Mouse (Mus musculus): ENCODE measurements around the gene Abcb7.
"Not testable (repeated sequence)": the region's sequence is repeated elsewhere in the genome, so short reads cannot be mapped to it uniquely, and the experiment has no call there.

Gene Abcb7

DNA sequence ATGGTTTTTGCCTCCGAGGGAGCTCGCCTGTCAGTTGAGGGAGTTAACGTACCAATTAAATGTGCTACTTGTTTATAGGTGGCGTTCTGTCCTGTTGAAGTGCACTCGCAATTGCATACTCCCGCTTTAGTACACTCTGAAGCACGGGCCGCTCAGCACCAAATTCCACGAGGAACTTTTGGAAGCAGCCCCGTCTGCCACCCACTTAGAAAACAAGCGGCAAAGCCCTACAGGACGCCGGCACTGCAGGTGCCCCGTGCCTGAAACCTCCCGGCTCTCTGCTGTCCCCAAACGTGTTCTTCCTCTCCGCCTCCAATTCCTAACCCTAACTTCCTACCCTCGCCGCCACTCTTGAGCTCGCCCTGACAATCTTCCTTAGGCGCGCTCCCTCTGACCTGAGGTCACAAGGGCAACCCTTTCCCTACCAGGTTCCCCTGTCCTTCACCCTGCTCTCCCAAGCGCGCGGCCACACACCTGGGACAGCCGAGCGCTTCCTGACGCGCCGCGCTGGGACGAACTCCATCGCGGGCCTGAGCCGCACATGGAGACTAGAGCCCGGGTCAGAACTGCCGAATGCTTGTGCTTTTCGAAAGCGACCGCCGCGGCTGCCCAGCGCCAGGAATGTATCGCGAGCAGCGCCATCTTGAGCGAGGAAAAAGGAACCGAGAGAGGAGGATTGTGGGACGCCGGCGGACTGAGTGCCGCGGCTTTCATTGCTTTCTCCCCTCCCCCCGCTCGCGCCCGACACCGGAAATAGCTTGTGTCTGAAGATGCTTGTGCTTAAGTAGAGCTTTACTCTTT lies at the start of gene Abcb7:
Abcb7 (minus strand) TSS at position 674 of the 801 bp plus-strand sequence.
- DNase-seq (ENCODE audit: low spot score) = peak; percentile 62

DNA sequence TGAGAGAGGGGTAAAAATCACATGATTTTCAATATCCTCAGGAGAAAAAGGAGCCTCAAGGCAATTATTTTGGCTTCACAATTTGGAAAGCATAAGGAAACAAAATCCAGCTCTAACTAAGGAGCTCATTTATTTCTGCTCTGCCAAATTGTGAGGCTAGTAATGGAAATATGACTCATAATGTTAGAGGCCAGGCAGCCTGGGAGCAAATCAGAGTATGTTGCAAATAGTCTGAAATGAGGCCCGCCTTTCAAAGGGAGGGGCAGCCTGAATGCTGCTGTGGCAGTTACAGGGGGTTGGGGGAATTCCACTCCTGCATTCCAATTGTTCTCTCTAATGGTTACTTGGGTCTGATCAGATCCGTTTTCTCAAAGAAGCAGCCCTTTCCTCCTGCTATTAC lies 48.1 kb upstream of the Abcb7 start:
- DNase-seq (ENCODE audit: low spot score) = no peak

DNA sequence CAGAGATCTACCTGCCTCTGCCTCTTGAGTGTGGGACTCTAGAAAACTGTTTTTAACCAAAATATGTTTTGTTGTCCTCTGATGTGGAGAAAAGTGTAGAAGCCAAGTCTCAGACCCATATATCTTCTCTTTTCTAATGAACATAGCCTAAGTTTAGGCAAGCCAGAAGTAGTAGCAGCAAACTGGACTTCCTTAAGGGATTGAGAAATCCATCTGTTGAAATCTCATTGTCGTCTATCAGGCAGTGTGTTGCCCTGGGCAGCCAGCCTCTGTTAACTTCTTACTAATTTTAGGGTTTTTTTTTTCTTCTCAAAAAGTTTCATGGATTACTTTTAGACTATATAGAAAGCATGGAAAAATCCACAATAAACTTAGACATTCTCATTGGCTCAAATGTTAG lies 38.8 kb upstream of the Abcb7 start:
- no peak for DNase-seq (ENCODE audit: low spot score)

DNA sequence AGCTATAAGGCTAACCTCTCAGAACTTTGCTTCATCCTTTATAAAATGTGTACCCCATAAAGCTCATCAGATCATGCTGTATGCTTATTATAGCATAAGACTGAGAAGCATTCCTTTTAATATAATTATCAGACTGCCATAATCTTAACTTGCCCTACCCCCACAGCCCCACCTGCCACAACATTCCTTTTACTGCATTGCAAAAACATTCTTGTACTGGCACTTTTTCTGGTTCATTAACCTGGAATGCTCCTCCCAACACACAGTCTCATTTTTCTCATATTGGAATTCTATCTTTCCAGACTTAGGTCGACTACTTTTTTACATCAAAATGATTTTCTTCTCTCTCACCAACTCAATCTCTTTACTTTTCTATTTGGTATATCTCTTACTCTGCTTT lies 19.8 kb upstream of the Abcb7 start:
- DNase-seq (ENCODE audit: low spot score) = no peak

DNA sequence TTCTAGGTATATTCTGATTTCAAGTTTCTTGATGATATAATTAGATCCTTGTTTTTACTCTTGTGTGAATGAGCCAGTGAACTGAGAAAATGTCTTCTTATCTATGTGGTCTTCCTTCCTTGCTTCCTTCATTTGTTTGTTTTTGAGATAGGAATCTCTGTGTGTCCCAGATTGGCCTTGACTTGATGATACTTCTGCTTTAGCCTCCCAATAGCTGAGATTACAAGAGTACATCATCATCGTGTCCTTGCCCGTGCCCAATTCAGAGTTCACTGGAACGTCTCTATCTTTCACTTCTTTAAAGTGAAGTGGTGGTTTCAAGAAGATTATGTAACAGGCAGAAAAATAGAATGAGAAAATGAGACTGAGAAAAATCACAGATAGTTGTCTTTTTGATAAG lies 14.5 kb upstream of the Abcb7 start:
- no peak for DNase-seq (ENCODE audit: low spot score)

DNA sequence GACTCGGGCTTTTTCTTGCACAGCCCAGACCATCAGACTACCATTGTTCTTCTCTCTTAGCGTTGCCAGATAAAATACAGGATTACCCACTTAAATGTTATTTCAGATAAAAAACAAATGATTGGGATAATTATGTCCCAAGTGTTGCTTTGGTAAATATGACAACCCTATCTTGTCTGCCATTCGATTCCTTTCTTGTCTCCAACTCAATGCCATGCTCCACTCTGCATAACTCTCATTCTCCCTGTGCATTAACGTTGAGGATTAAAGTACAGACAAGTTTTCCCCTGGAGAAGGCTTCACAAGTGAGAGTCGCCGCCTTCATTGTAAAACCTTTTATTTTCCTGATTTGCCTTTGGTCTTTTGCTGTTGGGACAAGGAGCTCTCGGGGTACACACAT lies 339 bp upstream of the Abcb7 start:
- DNase-seq (ENCODE audit: low spot score) = no peak

DNA sequence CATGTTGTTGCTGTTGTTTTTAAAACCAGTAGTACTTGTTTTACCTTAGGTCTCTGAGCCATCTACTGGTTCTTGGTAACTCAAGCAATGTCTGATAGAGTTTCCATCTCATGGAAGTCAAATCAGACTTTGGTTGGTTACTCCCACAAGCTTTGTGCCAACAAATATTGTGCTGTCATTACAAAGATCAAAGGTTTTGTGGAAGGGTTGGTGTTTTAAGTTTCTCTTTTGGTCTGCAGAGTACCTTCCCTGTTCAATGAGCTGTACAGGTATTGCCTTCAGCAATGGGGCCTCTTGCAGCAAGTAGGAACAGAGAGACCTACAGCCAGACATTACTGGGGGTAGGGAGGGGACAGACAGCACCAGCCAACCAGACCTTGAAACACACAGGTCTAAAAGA lies 5.5 kb downstream of the Abcb7 start:
- DNase-seq (ENCODE audit: low spot score) = no peak

DNA sequence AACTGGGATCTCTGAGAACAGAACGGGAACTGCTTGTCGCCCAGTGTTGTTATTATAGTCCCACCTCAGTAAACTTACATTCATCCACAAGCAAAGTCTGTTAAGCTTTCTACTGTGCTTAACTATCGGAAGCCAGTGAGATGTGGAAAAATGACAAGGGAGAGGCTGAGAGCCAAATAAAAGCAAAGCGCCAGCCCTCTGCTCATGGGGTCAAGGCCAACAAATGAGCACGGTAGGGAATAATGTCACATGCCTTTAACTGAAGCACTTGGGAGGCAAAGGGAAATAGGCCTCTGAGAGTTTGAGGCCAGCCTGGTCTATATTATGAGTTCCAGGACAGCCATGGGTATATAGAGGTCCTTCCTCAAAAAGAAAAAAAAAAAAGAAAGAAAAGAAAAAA lies 11.2 kb downstream of the Abcb7 start:
- no peak for DNase-seq (ENCODE audit: low spot score)

DNA sequence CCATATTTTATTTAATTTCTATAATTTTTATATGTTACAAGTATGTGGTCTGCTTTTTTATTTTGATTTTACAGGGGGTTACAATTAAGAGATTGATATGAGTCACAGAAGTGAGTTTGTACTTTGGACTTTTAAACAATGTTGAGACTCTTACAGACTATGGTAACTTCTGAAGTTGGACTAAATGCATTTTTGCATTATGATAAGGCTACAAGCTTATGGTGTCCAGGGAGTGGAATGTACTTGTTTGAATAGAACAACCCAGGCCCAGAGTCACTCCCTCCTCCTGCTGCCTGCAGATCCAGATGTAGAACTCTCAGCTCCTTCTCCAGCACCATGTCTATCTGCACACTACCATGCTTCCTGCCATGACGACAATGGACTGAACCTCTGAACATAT lies 12.5 kb downstream of the Abcb7 start:
- no peak for DNase-seq (ENCODE audit: low spot score)

DNA sequence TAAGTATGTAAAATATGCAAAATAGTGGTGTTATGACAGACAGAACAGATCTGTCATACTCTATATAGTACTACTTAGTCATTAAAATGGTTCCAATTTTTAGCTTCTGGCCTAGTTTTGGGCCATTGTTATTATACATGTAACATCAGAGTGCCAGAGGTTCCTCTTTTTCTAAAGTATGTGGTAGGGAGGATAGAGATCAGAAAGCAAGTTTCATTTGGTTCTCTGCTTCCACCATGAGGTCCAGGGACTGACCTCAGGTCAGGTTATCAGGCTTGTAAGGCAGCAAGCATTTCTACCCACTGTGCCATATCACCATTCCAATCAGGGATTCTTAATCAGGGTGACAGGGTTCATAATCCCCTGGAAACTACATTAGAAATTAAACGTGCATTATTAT lies 16.1 kb downstream of the Abcb7 start:
- no peak for DNase-seq (ENCODE audit: low spot score)

DNA sequence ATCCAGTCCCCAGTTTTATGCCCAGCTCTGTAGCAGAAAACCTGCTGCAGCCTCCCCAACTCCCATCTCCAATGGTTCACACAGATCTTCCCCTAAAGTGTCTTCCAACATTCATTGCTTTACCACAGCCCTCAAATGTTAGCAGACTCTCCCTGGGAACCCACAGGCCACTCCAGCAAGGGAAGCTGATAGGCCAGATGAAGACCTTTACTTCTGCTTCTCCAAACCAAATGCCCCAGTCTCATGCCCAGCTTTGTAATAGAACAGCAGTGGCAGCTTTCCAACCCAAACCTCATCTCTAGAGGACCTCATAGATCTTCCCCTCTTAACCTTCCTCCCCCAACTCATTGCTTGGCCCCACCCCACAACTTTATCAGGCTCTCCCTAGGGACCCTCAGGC lies 54.0 kb downstream of the Abcb7 start:
- DNase-seq (ENCODE audit: low spot score) = no peak

DNA sequence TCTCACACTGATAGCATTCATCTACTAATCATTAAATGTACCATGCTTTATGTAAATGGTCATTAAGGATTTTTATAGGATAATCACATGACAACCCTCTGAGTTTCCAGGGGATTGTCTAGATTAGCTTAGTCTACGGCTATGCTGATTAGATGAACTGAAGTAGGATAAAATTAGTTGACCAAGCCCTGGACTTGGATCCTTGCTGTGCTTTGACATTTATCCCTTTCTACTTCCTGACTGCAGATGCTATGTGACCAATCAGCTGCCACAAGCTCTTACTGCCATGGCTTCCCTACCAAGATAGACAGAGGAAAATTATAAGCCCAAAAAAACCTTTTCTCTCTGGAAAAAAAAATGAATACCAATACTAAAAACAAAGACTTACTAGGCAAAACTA lies 57.8 kb downstream of the Abcb7 start:
- no peak for DNase-seq (ENCODE audit: low spot score)

DNA sequence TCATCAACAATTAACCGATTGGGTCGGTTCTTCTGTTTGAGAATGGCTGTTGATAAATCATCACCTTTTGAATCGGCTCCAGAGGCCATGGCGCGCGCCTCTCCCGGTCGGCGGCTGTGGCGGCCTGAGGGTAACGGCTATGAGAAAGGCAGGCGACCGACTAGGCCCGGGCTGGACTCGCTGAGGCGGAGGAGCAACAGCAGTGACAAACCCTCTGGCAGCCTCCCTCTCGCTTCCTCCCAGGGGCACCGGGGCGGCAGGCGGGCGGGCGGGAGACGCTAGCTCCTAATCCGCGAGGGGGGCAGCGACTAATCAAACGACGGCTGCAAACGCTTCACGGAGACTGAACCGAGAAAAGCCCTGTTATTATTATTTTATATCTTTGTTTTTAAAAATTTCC lies 65.5 kb downstream of the Abcb7 start:
- DNase-seq (ENCODE audit: low spot score) = not testable (repeated sequence)

DNA sequence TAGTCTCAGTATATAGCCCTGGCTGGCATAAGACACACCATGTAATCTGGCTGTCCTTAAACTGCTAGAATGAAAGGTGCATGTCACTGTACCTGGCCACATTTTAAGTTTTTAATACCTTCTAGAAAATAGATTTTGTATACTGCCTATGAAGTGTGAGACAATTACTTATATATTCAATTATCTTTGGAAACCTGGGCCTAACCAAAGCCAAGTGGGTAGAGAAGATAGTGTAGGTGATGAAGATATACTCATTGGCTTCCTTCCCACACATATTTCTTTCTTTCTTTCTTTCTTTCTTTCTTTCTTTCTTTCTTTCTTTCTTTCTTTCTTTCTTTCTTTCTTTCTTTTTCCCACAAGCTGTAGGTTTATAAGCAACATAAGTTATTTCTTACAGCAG lies 121.9 kb downstream of the Abcb7 start:
- no peak for DNase-seq (ENCODE audit: low spot score)

DNA sequence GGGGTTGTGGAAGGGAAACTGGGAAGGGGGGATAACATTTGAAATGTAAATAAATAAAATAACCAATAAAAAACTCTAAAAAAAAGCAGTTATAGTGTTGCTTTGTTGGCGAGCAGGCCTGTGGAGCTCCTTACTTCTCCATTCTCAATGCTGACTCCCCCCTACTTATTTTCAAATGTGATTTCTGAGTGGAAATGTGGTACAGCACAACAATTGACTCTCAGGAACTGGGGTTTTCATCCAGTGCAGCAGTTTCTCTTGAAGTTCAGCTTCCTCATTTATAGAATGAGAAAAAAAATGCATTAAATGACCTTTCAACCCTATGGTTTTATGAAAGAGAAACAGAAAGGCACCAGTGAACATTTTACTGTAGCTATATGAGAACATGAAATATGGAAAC lies 133.8 kb downstream of the Abcb7 start:
- no peak for DNase-seq (ENCODE audit: low spot score)

DNA sequence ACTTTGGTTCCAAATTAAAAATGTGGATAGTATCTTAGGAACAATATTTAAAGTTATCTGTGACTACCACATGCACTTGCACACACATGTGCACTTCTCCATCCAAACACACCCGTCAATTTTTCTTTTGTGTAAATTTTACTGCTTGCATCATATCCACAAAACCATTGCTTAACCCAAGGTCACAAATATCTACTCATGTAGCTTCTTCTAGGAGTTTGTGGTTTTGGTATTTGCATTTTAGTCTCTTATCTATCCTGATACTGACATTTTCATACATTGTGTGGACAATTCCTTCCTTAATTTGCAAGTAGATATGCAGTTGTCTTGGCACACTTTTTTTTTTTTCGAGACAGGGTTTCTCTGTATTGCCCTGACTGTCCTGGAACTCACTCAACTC lies 149.3 kb downstream of the Abcb7 start:
- DNase-seq (ENCODE audit: low spot score) = no peak

DNA sequence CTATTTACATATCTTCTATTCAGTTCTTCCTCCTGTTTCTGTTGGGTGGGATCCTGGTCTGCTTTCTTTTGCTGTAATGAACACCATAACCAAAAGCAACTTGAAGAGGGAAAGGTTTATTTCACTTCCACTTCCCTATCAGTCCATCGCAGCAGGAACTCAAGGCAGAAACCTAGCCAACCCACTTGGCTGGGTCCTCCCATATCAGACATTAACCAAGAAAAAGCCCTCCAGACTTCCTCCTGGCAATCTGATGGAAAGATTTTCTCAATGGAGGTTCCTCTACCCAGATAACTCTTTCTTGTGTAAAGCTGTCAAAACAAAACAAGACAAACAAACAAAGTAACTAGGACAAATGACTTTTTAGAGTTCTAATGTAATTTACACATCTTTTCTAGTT lies 151.2 kb downstream of the Abcb7 start:
- DNase-seq (ENCODE audit: low spot score) = no peak

DNA sequence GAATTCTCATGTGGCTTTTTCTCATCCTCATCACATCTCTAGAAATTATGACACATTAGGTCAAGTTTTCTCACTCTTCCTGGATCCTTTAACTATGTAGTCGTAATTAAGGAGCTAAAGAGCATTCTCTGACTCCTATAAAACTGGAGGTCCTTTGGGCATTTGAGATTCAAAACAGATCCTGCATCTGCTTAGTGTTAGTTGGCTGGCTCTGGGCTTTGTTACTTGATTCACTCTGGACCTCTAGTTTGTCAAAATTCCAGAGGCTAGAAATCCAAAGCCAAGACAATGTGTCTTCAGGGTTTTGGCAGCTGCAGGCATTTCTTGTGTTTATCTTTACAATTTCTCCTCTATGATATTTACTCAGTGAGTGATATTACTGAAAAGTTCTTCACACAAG lies 157.1 kb downstream of the Abcb7 start:
- DNase-seq (ENCODE audit: low spot score) = no peak
